Mouse (Mus musculus) neural tube, embryonic 14.5 days (tissue): ENCODE results near the gene 2810408A11Rik. TPM values are rescaled to one million over a fixed set of nuclear protein-coding genes. Genes with fewer than 3 reads are reported as not detected.

Experiments
- ATAC-seq: fragments of 200-750 bp; cut with Nextera tagmentation; 2 replicates; pipeline ENCODE4 v1.8.0; 2017; ENCODE audit warnings: low read depth, mild to moderate bottlenecking, moderate TSS enrichment, moderate library complexity
- H3K27ac ChIP-seq: fragments of 300-500 bp; sonication (generic); 2 replicates; pipeline ENCODE4 v1.5.1; 2014; ENCODE audit warnings: low read depth, mild to moderate bottlenecking, control low read depth, low read length, moderate library complexity, mixed read lengths
- H3K27me3 ChIP-seq: fragments of 300-500 bp; sonication (generic); 2 replicates; pipeline ENCODE4 v1.6.1; 2014; ENCODE audit warnings: low read length; ENCODE audit not compliant: control insufficient read depth, insufficient read depth
- H3K36me3 ChIP-seq: fragments of 300-500 bp; sonication (generic); 2 replicates; pipeline ENCODE4 v1.6.1; 2014; ENCODE audit warnings: low read length, mixed read lengths; ENCODE audit not compliant: control insufficient read depth, insufficient read depth
- H3K4me1 ChIP-seq: fragments of 300-500 bp; sonication (generic); 2 replicates; pipeline ENCODE4 v1.6.1; 2014; ENCODE audit warnings: low read length; ENCODE audit not compliant: control insufficient read depth, insufficient read depth
- H3K4me2 ChIP-seq: fragments of 300-500 bp; sonication (generic); 2 replicates; pipeline ENCODE4 v1.6.1; 2014; ENCODE audit warnings: mild to moderate bottlenecking, low read depth, low read length, control low read depth
- H3K4me3 ChIP-seq: fragments of 300-500 bp; sonication (generic); 2 replicates; pipeline ENCODE4 v1.5.1; 2014; ENCODE audit warnings: low read depth, low read length, control low read depth, mixed read lengths
- H3K9ac ChIP-seq: fragments of 300-500 bp; sonication (generic); replicated peaks from 2 replicates; pipeline ENCODE4 v1.6.1; 2014; ENCODE audit warnings: low read depth, mild to moderate bottlenecking, control low read depth, low read length, mixed read lengths
- H3K9me3 ChIP-seq: fragments of 300-500 bp; sonication (generic); 2 replicates; pipeline ENCODE4 v1.6.1; 2016; ENCODE audit warnings: low read length; ENCODE audit not compliant: control insufficient read depth
- WGBS: fragments of 180-500 bp; shearing (Covaris S2); extraction: QIAGEN DNeasy Blood & Tissue Kit; methylation state at CpG from one replicate; pipeline ENCODE4 v1.1.7; 2014; 5-methylcytosine and 5-hydroxymethylcytosine counted together
- polyA plus RNA-seq: library from polyadenylated mRNA; unstranded; fragments of >200 nt; fragmentation: Nextera tagmentation; extraction: Ambion mirVana; gene quantifications from 2 replicates; pipeline ENCODE4 v1.2.1, GENCODE M21; 2014

The 2810408A11Rik gene
- polyA plus RNA-seq, 1 experiment from 2014 or later = 7.8 TPM

DNA sequence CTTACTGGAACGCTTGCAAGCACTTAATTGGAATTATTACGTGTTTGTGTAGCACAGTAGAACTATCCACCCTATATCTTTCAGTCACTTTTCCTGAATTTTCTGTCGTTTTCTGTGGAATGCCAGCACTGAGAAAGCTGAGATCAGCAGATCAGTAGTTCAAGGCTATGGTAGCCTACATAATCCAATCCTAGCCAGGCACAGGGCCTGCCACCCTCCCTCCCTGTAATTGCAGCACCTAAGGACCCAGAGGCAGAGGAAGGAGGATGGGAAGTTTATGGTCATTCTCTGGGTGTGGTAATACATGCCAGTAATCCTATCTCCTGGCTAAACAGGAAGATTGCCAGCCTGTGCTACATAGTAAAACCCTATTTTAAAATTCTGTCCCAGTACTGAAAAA, 22.0 kb upstream of the 2810408A11Rik start:
- ATAC-seq = no peak
- 72% methylated on average over 3 of the region's 3 CpGs for WGBS
- Histone ChIP-seq H3K9me3 (no peaks in the 10 kb centered on the region), H3K4me2 (peak overlapping the region; percentile 71), H3K4me3 (0 out of 2 replicates have a peak overlapping the region, but pooled peaks have one; percentile 34), H3K9ac (no peak overlapping the region), H3K4me1 (peaks cover 17% of the 10 kb centered on the region), H3K36me3 (peaks cover 10% of the 10 kb centered on the region; the same call in 1 of the 2 replicates), H3K27me3 (no peaks in the 10 kb centered on the region), H3K27ac (peak overlapping the region; percentile 73)

- Histone ChIP-seq H3K9ac (peak overlapping the region; percentile 26), H3K27ac (peak overlapping the region; percentile 73), H3K4me2 (peak overlapping the region; percentile 71), H3K4me1 (peaks cover 17% of the 10 kb centered on the region), H3K27me3 (no peaks in the 10 kb centered on the region), H3K9me3 (no peaks in the 10 kb centered on the region), H3K36me3 (peaks cover 16% of the 10 kb centered on the region; the same call in 1 of the 2 replicates), H3K4me3 (peak overlapping the region; percentile 34)
- WGBS = 2% methylated on average over 12 of the region's 12 CpGs
- ATAC-seq = no peak
Observed at GRCm38 (mm10) chr11:69922012-69922756, 21.4 kb upstream of the 2810408A11Rik start.

- Histone ChIP-seq H3K4me3 (peak within 1 kb of the TSS; percentile 92), H3K9ac (peak within 1 kb of the TSS; percentile 87), H3K36me3 (peaks cover 16% of the 10 kb centered on the region), H3K27ac (peak within 1 kb of the TSS; percentile 90), H3K4me2 (peak within 1 kb of the TSS; percentile 92), H3K4me1 (peaks cover 17% of the 10 kb centered on the region), H3K27me3 (no peaks in the 10 kb centered on the region), H3K9me3 (no peaks in the 10 kb centered on the region)
- ATAC-seq = peak; percentile 96
- WGBS = under 1% methylated on average over 71 of the region's 78 CpGs
Observed at GRCm38 (mm10) chr11:69921114-69922011, 20.6 kb upstream of the 2810408A11Rik start, which contains the start of gene Eif5a. TSS of gene Eif5a (minus strand) at chr11:69921958.

- Histone ChIP-seq H3K4me1 (peaks cover 21% of the 10 kb centered on the region), H3K4me3 (peak overlapping the region; percentile 92), H3K9ac (peak overlapping the region; percentile 87), H3K9me3 (no peaks in the 10 kb centered on the region), H3K27ac (peak overlapping the region; percentile 90), H3K27me3 (no peaks in the 10 kb centered on the region), H3K4me2 (peak overlapping the region; percentile 92), H3K36me3 (peaks cover 25% of the 10 kb centered on the region)
- ATAC-seq = peak; percentile 26
- WGBS = 0% methylated on average over 38 of the region's 65 CpGs
Observed at GRCm38 (mm10) chr11:69920266-69921031, 19.7 kb upstream of the 2810408A11Rik start.

GRCm38 (mm10) chr11:69919661-69920265, 19.0 kb upstream of the 2810408A11Rik start:
- Histone ChIP-seq H3K27ac (peak overlapping the region; percentile 90; the same call in 1 of the 2 replicates), H3K4me1 (peaks cover 25% of the 10 kb centered on the region)

GRCm38 (mm10) chr11:69919053-69919452, 18.3 kb upstream of the 2810408A11Rik start:
- peak overlapping the region; percentile 92 for H3K4me2 ChIP-seq
- peaks cover 26% of the 10 kb centered on the region for H3K4me1 ChIP-seq
- H3K4me3 ChIP-seq = peak overlapping the region; percentile 92
- no peaks in the 10 kb centered on the region for H3K27me3 ChIP-seq
- 87% methylated on average over 9 of the region's 9 CpGs for WGBS
- H3K9me3 ChIP-seq = no peaks in the 10 kb centered on the region
- ATAC-seq = no peak
- H3K36me3 ChIP-seq = peaks cover 29% of the 10 kb centered on the region
- no peak overlapping the region for H3K9ac ChIP-seq
- no peak overlapping the region for H3K27ac ChIP-seq

More at GRCm38 (mm10) chr11:69919661-69920265, 19.0 kb upstream of the 2810408A11Rik start:
- Histone ChIP-seq H3K36me3 (peaks cover 29% of the 10 kb centered on the region), H3K4me2 (peak overlapping the region; percentile 92), H3K27me3 (no peaks in the 10 kb centered on the region), H3K4me3 (peak overlapping the region; percentile 92), H3K9me3 (no peaks in the 10 kb centered on the region), H3K9ac (peak overlapping the region; percentile 87)
- ATAC-seq = no peak
- 1% methylated on average over 17 of the region's 17 CpGs for WGBS

- Histone ChIP-seq H3K4me3 (no peak overlapping the region), H3K27ac (no peak overlapping the region), H3K36me3 (peaks cover 31% of the 10 kb centered on the region), H3K4me1 (peaks cover 29% of the 10 kb centered on the region), H3K9me3 (no peaks in the 10 kb centered on the region), H3K9ac (no peak overlapping the region), H3K27me3 (no peaks in the 10 kb centered on the region), H3K4me2 (no peak overlapping the region)
- WGBS = 89% methylated on average over 5 of the region's 5 CpGs
- ATAC-seq = no peak
Observed at GRCm38 (mm10) chr11:69918118-69918517, 17.3 kb upstream of the 2810408A11Rik start.

GRCm38 (mm10) chr11:69917379-69917948, 16.7 kb upstream of the 2810408A11Rik start:
- Histone ChIP-seq H3K27me3 (no peaks in the 10 kb centered on the region), H3K27ac (no peak overlapping the region), H3K36me3 (peaks cover 37% of the 10 kb centered on the region), H3K9ac (no peak overlapping the region), H3K4me2 (no peak overlapping the region), H3K4me3 (no peak overlapping the region), H3K4me1 (peaks cover 27% of the 10 kb centered on the region), H3K9me3 (no peaks in the 10 kb centered on the region)
- ATAC-seq = no peak
- 86% methylated on average over 8 of the region's 8 CpGs for WGBS
